Mouse (Mus musculus) heart, postnatal 0 days (tissue): ENCODE measurements around the gene Rps6kb1. TPM values are rescaled to one million over a fixed set of nuclear protein-coding genes. Genes with fewer than 3 reads are reported as not detected.

Source experiments
- ATAC-seq: fragments of 200-750 bp; cut with Nextera tagmentation; 2 replicates; pipeline ENCODE4 v1.8.0; 2017; ENCODE audit warnings: low read depth, moderate number of reproducible peaks, moderate library complexity; ENCODE audit not compliant: insufficient read depth
- DNase-seq: peaks from one replicate; pipeline ENCODE4 v3.0.0-alpha.2; 2016; ENCODE audit warnings: low spot score
- H3K27ac ChIP-seq: fragments of 300-500 bp; sonication (generic); 2 replicates; pipeline ENCODE4 v1.5.1; 2014; ENCODE audit warnings: low read depth, mild to moderate bottlenecking
- H3K27me3 ChIP-seq: fragments of 300-500 bp; sonication (generic); 2 replicates; pipeline ENCODE4 v1.6.1; 2014; ENCODE audit warnings: low read length, mixed read lengths; ENCODE audit not compliant: control insufficient read depth, insufficient read depth
- H3K36me3 ChIP-seq: fragments of 300-500 bp; sonication (generic); replicated peaks from 2 replicates; pipeline ENCODE4 v1.6.1; 2014; ENCODE audit warnings: low read length, mixed read lengths; ENCODE audit not compliant: control insufficient read depth, insufficient read depth
- H3K4me1 ChIP-seq: fragments of 300-500 bp; sonication (generic); 2 replicates; pipeline ENCODE4 v1.6.1; 2014; ENCODE audit warnings: antibody characterized with exemption; ENCODE audit not compliant: control insufficient read depth, insufficient read depth
- H3K4me2 ChIP-seq: fragments of 300-500 bp; sonication (generic); 2 replicates; pipeline ENCODE4 v1.6.1; 2014; ENCODE audit warnings: low read depth, mild to moderate bottlenecking, low read length, moderate library complexity
- H3K4me3 ChIP-seq: fragments of 300-500 bp; sonication (generic); 2 replicates; pipeline ENCODE4 v1.5.1; 2014; ENCODE audit warnings: low read depth, low read length
- H3K9ac ChIP-seq: fragments of 300-500 bp; sonication (generic); replicated peaks from 2 replicates; pipeline ENCODE4 v1.6.1; 2014; ENCODE audit warnings: low read depth, low read length, mixed read lengths
- H3K9me3 ChIP-seq: fragments of 300-500 bp; sonication (generic); replicated peaks from 2 replicates; pipeline ENCODE4 v1.6.1; 2016; ENCODE audit warnings: low read length; ENCODE audit not compliant: control insufficient read depth
- CTCF ChIP-seq: IDR thresholded peaks from 2 replicates; pipeline ENCODE4 v1.5.1; 2016; ENCODE audit warnings: antibody characterized with exemption, control low read depth, low read depth
- EP300 ChIP-seq: IDR thresholded peaks from 2 replicates; pipeline ENCODE4 v1.6.1; 2016; ENCODE audit warnings: antibody characterized with exemption, low read depth
- whole genome bisulfite sequencing: fragments of 180-500 bp; shearing (Covaris S2); extraction: QIAGEN DNeasy Blood & Tissue Kit; methylation state at CpG from one replicate; pipeline ENCODE4 v1.1.7; 2014; 5-methylcytosine and 5-hydroxymethylcytosine counted together
- polyA plus RNA-seq: library from polyadenylated mRNA; unstranded; fragments of >200 nt; fragmentation: Nextera tagmentation; extraction: Ambion mirVana; gene quantifications from 2 replicates; pipeline ENCODE4 v1.2.1, GENCODE M21; 2015
- total RNA-seq: library from RNA; depleted of rRNA; stranded (reverse); fragments of >200 nt; gene quantifications from 2 replicates; pipeline ENCODE4 v1.2.3, GENCODE M21; 2014; ENCODE audit warnings: low replicate concordance

Gene Rps6kb1
- total and polyA plus RNA-seq, 2 experiments from 2014 or later = 10.5 to 37.1 TPM

GRCm38 (mm10) chr11:86484910-86485510 lies 59.6 kb downstream of the Rps6kb1 start:
- no peaks in the 10 kb centered on the region for H3K9me3 ChIP-seq

GRCm38 (mm10) chr11:86484101-86484868 lies 60.3 kb downstream of the Rps6kb1 start, which contains the start of gene Rnft1:
Rnft1 (plus strand) TSS chr11:86484657.
- ATAC-seq (peak; percentile 99), DNase-seq (peak; percentile 99)
- Histone ChIP-seq H3K9me3 (no peaks in the 10 kb centered on the region), H3K27me3 (no peaks in the 10 kb centered on the region), H3K4me3 (peak within 1 kb of the TSS; percentile 80), H3K27ac (peak within 1 kb of the TSS; percentile 93), H3K4me1 (peaks cover 9% of the 10 kb centered on the region), H3K36me3 (peaks cover 8% of the 10 kb centered on the region; the same call in 1 of the 2 replicates), H3K4me2 (peak within 1 kb of the TSS; percentile 68), H3K9ac (peak within 1 kb of the TSS; percentile 81)
- under 1% methylated on average over 66 of the region's 68 CpGs for WGBS
- no peak for TF ChIP-seq EP300
- TF ChIP-seq CTCF = peak; percentile 11; the same call in 1 of the 2 replicates

More at GRCm38 (mm10) chr11:86484910-86485510, 59.6 kb downstream of the Rps6kb1 start:
- peak overlapping the region; percentile 80 for H3K4me3 ChIP-seq
- ATAC-seq (peak; percentile 21; the same call in 1 of the 2 replicates), DNase-seq (peak; percentile 39)
- peak overlapping the region; percentile 68 for H3K4me2 ChIP-seq
- peak overlapping the region; percentile 81 for H3K9ac ChIP-seq
- WGBS = under 1% methylated on average over 25 of the region's 25 CpGs
- H3K27me3 ChIP-seq = no peaks in the 10 kb centered on the region
- peaks cover 14% of the 10 kb centered on the region; the same call in 1 of the 2 replicates for H3K36me3 ChIP-seq
- peak overlapping the region; percentile 93 for H3K27ac ChIP-seq
- TF ChIP-seq CTCF = no peak
- H3K4me1 ChIP-seq = peaks cover 9% of the 10 kb centered on the region

- Histone ChIP-seq H3K36me3 (no peaks in the 10 kb centered on the region), H3K4me1 (no peaks in the 10 kb centered on the region), H3K4me3 (no peak overlapping the region), H3K9ac (peak overlapping the region; percentile 31; the same call in 1 of the 2 replicates), H3K27me3 (no peaks in the 10 kb centered on the region), H3K9me3 (no peaks in the 10 kb centered on the region), H3K4me2 (peak overlapping the region; percentile 55), H3K27ac (peak overlapping the region; percentile 87)
- ATAC-seq (no peak), DNase-seq (peak; percentile 38)
- 47% methylated on average over 3 of the region's 3 CpGs for WGBS
- TF ChIP-seq CTCF (no peak), EP300 (no peak)
Observed at GRCm38 (mm10) chr11:86473576-86473975, 71.0 kb downstream of the Rps6kb1 start.

- H3K36me3 ChIP-seq = no peaks in the 10 kb centered on the region
- H3K27ac ChIP-seq = peak overlapping the region; percentile 87
- peak overlapping the region; percentile 31 for H3K9ac ChIP-seq
- peaks cover 4% of the 10 kb centered on the region; the same call in 1 of the 2 replicates for H3K4me1 ChIP-seq
- WGBS = 8% methylated on average over 7 of the region's 7 CpGs
- peak overlapping the region; percentile 25 for H3K4me3 ChIP-seq
- ATAC-seq (peak; percentile 84), DNase-seq (peak; percentile 84)
- peak overlapping the region; percentile 55 for H3K4me2 ChIP-seq
- TF ChIP-seq EP300 (peak; percentile 38; the same call in 1 of the 2 replicates), CTCF (no peak)
- no peaks in the 10 kb centered on the region for H3K27me3 ChIP-seq
- H3K9me3 ChIP-seq = no peaks in the 10 kb centered on the region
Observed at GRCm38 (mm10) chr11:86472771-86473171, 71.8 kb downstream of the Rps6kb1 start.

GRCm38 (mm10) chr11:86471785-86472184 lies 72.8 kb downstream of the Rps6kb1 start:
- Histone ChIP-seq H3K4me2 (no peak overlapping the region), H3K27ac (peak overlapping the region; percentile 87; the same call in 1 of the 2 replicates), H3K4me1 (peaks cover 4% of the 10 kb centered on the region; the same call in 1 of the 2 replicates), H3K36me3 (no peaks in the 10 kb centered on the region), H3K9me3 (no peaks in the 10 kb centered on the region), H3K27me3 (no peaks in the 10 kb centered on the region), H3K9ac (no peak overlapping the region), H3K4me3 (no peak overlapping the region)
- DNase-seq = peak; percentile 44
- 36% methylated on average over 6 of the region's 6 CpGs for WGBS
- TF ChIP-seq CTCF = no peak
- TF ChIP-seq EP300 = no peak
- no peak for ATAC-seq
